Mouse (Mus musculus) hindbrain, embryonic 11.5 days (tissue): ENCODE data around the gene Nfia. TPM values are rescaled to one million over a fixed set of nuclear protein-coding genes. Genes with fewer than 3 reads are reported as not detected.

ENCODE experiments used
- ATAC-seq: fragments of 200-750 bp; cut with Nextera tagmentation; 2 replicates; pipeline ENCODE4 v1.8.0; 2017; ENCODE audit warnings: mild to moderate bottlenecking, moderate TSS enrichment, moderate library complexity; ENCODE audit not compliant: low FRiP score
- DNase-seq: peaks from one replicate; pipeline ENCODE4 v3.0.0-alpha.2; 2015; ENCODE audit warnings: low spot score
- H3K27ac ChIP-seq: fragments of 300-500 bp; sonication (generic); 2 replicates; pipeline ENCODE4 v1.5.1; 2014; ENCODE audit warnings: mild to moderate bottlenecking, low read depth, low read length
- H3K27me3 ChIP-seq: fragments of 300-500 bp; sonication (generic); 2 replicates; pipeline ENCODE4 v1.6.1; 2014; ENCODE audit warnings: mild to moderate bottlenecking, low read length, moderate library complexity, mixed read lengths; ENCODE audit not compliant: control insufficient read depth, insufficient read depth
- H3K36me3 ChIP-seq: fragments of 300-500 bp; sonication (generic); 2 replicates; pipeline ENCODE4 v1.6.1; 2014; ENCODE audit warnings: mild to moderate bottlenecking, low read length, moderate library complexity, mixed read lengths; ENCODE audit not compliant: control insufficient read depth, insufficient read depth
- H3K4me1 ChIP-seq: fragments of 300-500 bp; sonication (generic); replicated peaks from 2 replicates; pipeline ENCODE4 v1.6.1; 2014; ENCODE audit warnings: low read length, mixed read lengths; ENCODE audit not compliant: control insufficient read depth, insufficient read depth
- H3K4me2 ChIP-seq: fragments of 300-500 bp; sonication (generic); replicated peaks from 2 replicates; pipeline ENCODE4 v1.6.1; 2014; ENCODE audit warnings: mild to moderate bottlenecking, low read depth, low read length
- H3K4me3 ChIP-seq: fragments of 300-500 bp; sonication (generic); 2 replicates; pipeline ENCODE4 v1.5.1; 2014; ENCODE audit warnings: low read depth, low read length
- H3K9ac ChIP-seq: fragments of 300-500 bp; sonication (generic); 2 replicates; pipeline ENCODE4 v1.6.1; 2014; ENCODE audit warnings: low read depth, low read length
- H3K9me3 ChIP-seq: fragments of 300-500 bp; sonication (generic); 2 replicates; pipeline ENCODE4 v1.6.1; 2016; ENCODE audit warnings: low read length; ENCODE audit not compliant: control insufficient read depth
- WGBS: fragments of 180-500 bp; shearing (Covaris S2); extraction: QIAGEN DNeasy Blood & Tissue Kit; methylation state at CpG from one replicate; pipeline ENCODE4 v1.1.7; 2014; 5-methylcytosine and 5-hydroxymethylcytosine counted together
- polyA plus RNA-seq: library from polyadenylated mRNA; unstranded; fragments of >200 nt; fragmentation: Nextera tagmentation; extraction: Ambion mirVana; gene quantifications from 2 replicates; pipeline ENCODE4 v1.2.1, GENCODE M21; 2014

The Nfia gene
- polyA plus RNA-seq, 1 experiment from 2014 or later: 45.6 TPM

DNA sequence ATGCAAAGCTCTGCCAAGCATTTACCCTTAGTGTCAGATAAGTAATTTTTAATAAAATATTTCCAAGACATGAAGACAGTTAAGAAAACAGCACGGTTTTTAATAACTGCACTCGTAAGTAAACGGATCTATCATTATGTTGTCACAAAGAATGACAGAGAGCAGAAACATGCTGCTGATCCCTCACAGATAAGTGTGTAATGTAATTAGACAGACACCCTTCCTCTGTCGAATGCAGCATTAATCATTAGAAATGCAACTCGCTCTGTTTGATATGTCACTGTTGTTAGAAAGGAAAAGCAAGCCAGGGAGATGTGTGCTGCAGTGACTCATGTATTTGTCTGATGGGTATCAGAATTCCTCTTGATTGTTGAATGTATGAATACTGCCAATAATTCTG lies 259.8 kb downstream of the Nfia start:
- DNase-seq (no peak), ATAC-seq (no peak)
- 88% methylated on average over 5 of the region's 5 CpGs for WGBS
- H3K9me3 ChIP-seq: no peaks in the 10 kb centered on the region
- H3K4me1 ChIP-seq: no peaks in the 10 kb centered on the region
- no peak overlapping the region for H3K9ac ChIP-seq
- no peak overlapping the region for H3K4me2 ChIP-seq
- H3K36me3 ChIP-seq: no peaks in the 10 kb centered on the region
- H3K27ac ChIP-seq: no peak overlapping the region
- H3K4me3 ChIP-seq: no peak overlapping the region
- no peaks in the 10 kb centered on the region for H3K27me3 ChIP-seq

DNA sequence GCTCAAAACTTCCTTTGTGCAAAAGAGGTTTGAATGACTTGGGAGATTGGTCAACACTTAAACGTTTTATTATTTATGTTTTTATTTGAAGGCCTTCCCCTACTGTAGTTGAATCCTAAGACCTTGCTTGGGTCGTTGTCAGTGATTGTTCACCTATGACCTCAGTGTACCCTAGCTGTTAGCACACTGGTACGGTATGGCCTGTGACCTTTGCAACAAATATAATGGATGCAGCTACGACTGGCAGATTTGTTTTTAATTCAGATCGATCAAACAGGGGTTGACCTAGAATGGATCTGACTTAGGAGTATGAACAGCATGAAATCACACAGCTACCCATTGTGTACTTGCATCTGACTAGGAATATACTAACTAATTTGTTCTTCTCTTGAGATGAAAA lies 266.6 kb downstream of the Nfia start:
- no peak overlapping the region for H3K4me2 ChIP-seq
- H3K4me3 ChIP-seq: no peak overlapping the region
- WGBS: 71% methylated on average over 5 of the region's 5 CpGs
- ATAC-seq (no peak), DNase-seq (no peak)
- H3K4me1 ChIP-seq: no peaks in the 10 kb centered on the region
- H3K9me3 ChIP-seq: no peaks in the 10 kb centered on the region
- H3K27ac ChIP-seq: no peak overlapping the region
- H3K36me3 ChIP-seq: no peaks in the 10 kb centered on the region
- H3K27me3 ChIP-seq: no peaks in the 10 kb centered on the region
- no peak overlapping the region for H3K9ac ChIP-seq

DNA sequence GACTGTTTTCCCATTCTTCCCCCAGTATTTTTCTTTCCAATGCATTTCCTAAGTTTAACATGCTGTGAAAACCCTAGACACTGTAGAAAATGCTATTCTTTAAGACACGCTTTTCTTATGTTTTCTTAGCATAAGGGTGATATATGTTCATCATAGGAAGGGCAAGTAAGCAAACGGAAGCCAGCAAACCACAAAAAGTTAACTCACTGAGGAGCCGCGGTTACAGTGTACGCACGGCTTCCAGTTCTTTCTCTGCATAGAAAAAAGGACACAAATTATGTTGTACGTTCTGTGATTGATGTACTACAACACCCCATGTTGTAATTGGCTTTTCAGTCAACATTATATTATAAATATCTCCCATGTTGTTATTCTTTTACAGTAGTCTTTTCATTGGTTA lies 267.6 kb downstream of the Nfia start:
- H3K9ac ChIP-seq: no peak overlapping the region
- no peak overlapping the region for H3K4me2 ChIP-seq
- no peak overlapping the region for H3K4me3 ChIP-seq
- WGBS: 82% methylated on average over 7 of the region's 7 CpGs
- no peaks in the 10 kb centered on the region for H3K36me3 ChIP-seq
- no peaks in the 10 kb centered on the region for H3K9me3 ChIP-seq
- no peaks in the 10 kb centered on the region for H3K27me3 ChIP-seq
- DNase-seq (no peak), ATAC-seq (no peak)
- H3K4me1 ChIP-seq: no peaks in the 10 kb centered on the region
- no peak overlapping the region for H3K27ac ChIP-seq

DNA sequence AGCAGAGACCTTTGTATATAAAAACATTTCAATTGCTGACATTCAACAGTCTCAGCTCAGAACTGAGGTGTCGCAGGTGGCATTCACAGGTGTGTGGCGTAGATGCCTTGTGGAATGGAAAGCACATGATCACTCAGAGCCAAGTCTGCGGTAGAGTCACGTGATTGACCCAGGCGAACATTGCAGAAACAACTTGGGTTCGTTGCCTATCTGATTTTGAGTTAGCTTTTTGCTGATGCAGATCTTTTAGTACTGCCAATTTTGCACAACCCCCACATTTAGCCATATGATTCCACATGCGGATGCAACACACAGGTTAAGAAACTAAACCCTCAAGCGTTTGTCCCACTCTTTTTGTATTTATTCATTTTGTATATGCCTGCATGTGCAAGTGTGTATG lies 272.1 kb downstream of the Nfia start:
- no peak overlapping the region for H3K4me3 ChIP-seq
- DNase-seq (no peak), ATAC-seq (no peak)
- no peak overlapping the region for H3K27ac ChIP-seq
- no peak overlapping the region for H3K9ac ChIP-seq
- no peaks in the 10 kb centered on the region for H3K4me1 ChIP-seq
- no peak overlapping the region for H3K4me2 ChIP-seq
- WGBS: 91% methylated on average over 8 of the region's 8 CpGs
- no peaks in the 10 kb centered on the region for H3K9me3 ChIP-seq
- no peaks in the 10 kb centered on the region for H3K27me3 ChIP-seq
- no peaks in the 10 kb centered on the region for H3K36me3 ChIP-seq

DNA sequence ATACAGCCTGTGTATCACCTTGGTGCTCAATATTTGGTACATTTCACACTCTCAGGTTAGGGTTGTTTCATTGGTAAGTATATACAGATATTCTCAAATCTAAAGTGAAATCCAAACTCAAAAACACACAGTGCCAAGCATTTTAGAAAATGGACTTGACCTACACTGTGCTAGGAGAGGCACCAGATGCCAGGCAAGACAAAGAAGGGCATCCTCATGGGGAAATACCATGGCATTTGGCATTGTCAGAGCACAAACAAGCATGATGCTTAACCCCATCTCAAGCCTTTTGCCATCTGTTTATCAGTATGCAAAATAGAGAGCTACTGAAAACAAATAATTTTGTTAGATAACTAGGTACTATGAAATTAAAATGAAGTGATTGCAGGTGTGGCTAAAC lies 274.8 kb downstream of the Nfia start:
- H3K4me2 ChIP-seq: no peak overlapping the region
- no peak overlapping the region for H3K4me3 ChIP-seq
- no peaks in the 10 kb centered on the region for H3K36me3 ChIP-seq
- no peaks in the 10 kb centered on the region for H3K4me1 ChIP-seq
- H3K27me3 ChIP-seq: no peaks in the 10 kb centered on the region
- H3K27ac ChIP-seq: no peak overlapping the region
- H3K9ac ChIP-seq: no peak overlapping the region
- ATAC-seq (no peak), DNase-seq (no peak)
- no peaks in the 10 kb centered on the region for H3K9me3 ChIP-seq

DNA sequence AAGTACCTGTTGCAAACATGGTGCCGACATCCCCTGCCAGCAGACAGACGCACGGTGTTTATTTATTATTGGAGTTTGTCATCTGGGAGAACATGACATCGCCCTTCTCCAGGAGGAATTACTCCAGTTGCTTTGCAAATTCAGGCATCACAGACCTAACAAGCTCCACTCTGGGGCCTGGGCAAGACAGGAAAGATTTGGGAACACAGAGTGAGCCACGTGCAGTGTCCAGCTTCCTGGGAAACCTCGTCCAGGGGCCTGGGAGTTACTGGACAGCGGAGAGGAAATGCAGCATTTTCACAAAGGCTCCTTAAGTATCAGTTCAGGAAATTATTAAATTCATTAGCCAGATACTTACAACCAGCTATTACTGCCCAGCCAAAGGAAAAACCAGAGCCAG lies 277.1 kb downstream of the Nfia start:
- Histone ChIP-seq H3K9me3 (no peaks in the 10 kb centered on the region), H3K36me3 (no peaks in the 10 kb centered on the region), H3K27me3 (no peaks in the 10 kb centered on the region), H3K4me2 (no peak overlapping the region), H3K9ac (no peak overlapping the region), H3K27ac (no peak overlapping the region), H3K4me3 (no peak overlapping the region), H3K4me1 (no peaks in the 10 kb centered on the region)
- 69% methylated on average over 7 of the region's 7 CpGs for WGBS
- ATAC-seq: no peak
- DNase-seq: no peak

DNA sequence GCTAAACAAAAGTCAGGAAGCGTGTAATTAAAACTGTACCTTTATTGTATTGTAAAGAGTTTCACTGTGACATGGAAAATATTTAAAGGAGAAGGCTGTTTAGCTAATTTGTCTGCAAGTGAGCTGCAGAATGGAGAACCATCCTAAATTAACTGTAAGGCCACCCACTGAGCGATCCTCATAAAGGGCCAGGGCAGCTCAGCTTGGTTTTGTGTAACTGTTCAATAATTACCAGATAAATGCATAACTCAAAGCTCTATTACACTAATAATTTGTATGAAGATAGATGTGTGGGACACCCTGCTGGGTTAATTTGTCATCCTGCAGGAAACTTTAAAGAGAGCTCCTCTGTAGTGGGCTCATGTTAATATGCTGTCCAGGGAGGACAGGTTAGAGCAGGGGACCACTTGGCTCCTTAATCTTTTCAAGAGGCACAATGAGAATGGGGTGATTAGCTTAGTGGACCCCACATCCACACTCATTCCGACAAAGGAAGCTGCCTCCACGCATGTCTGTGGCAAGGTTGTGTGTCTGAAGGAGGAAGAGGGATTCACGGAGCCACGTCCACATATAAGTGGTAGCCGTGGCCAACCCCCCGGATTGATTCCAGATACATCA lies 277.6 kb downstream of the Nfia start:
- Histone ChIP-seq H3K27me3 (no peaks in the 10 kb centered on the region), H3K36me3 (no peaks in the 10 kb centered on the region), H3K9ac (no peak overlapping the region), H3K27ac (no peak overlapping the region), H3K4me3 (no peak overlapping the region), H3K4me1 (no peaks in the 10 kb centered on the region), H3K9me3 (no peaks in the 10 kb centered on the region), H3K4me2 (no peak overlapping the region)
- DNase-seq (peak; percentile 17), ATAC-seq (0 out of 2 replicates have a peak, but pooled peaks have one; percentile 25)
- 78% methylated on average over 8 of the region's 8 CpGs for WGBS

DNA sequence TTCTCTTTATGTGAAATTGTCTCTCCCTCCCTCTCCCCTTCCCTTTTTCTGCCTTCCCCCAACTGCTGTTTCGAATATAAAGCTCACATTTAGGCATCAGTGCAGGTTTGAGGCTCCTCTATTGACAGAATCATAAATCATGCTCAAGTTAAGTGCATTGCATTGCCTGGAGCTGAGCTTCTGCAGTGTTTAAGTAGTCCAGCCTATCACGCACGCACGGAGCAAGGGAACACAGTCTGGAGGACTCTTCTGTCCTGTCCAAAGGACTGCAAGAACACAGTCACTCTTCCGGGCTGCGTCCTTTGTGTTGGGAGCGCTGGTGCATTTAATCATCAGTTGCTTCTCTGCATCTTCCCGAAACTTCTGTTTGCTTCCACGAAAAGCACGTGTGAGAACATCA lies 278.2 kb downstream of the Nfia start:
- Histone ChIP-seq H3K9me3 (no peaks in the 10 kb centered on the region), H3K4me2 (no peak overlapping the region), H3K27ac (no peak overlapping the region), H3K9ac (no peak overlapping the region), H3K27me3 (no peaks in the 10 kb centered on the region), H3K4me1 (no peaks in the 10 kb centered on the region), H3K36me3 (no peaks in the 10 kb centered on the region), H3K4me3 (no peak overlapping the region)
- WGBS: 55% methylated on average over 10 of the region's 10 CpGs
- DNase-seq (no peak), ATAC-seq (peak; percentile 56; the same call in 1 of the 2 replicates)

DNA sequence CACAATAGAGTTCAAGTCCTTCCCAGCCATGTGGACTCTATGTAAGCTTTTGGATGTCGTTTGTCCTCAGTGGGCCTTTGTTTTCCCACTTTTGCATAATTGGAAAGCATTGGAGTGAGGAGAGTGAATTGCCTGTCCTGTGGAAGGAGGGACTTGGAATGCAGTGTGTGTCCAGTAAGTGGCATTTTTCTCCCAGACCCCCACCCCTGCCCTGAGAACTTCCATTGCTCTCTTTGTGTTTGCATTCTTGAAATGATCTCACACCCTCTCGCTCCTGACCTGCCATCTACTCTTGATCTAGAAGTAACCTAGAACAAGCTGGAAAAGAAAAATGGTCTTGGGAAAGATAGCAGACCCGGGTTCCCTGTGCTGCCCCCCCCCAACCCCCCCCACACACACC lies 278.8 kb downstream of the Nfia start:
- ATAC-seq: no peak

More for the DNA sequence above, 278.8 kb downstream of the Nfia start:
- no peaks in the 10 kb centered on the region for H3K9me3 ChIP-seq
- no peak overlapping the region for H3K4me3 ChIP-seq
- no peaks in the 10 kb centered on the region for H3K36me3 ChIP-seq
- H3K4me2 ChIP-seq: no peak overlapping the region
- 70% methylated on average over 3 of the region's 3 CpGs for WGBS
- H3K4me1 ChIP-seq: no peaks in the 10 kb centered on the region
- no peak overlapping the region for H3K27ac ChIP-seq
- DNase-seq: no peak
- no peak overlapping the region for H3K9ac ChIP-seq
- H3K27me3 ChIP-seq: no peaks in the 10 kb centered on the region
